Mouse (Mus musculus) duodenum, adult 2 months (tissue): ENCODE data around the gene Olfr871. TPM values are rescaled to one million over a fixed set of nuclear protein-coding genes. Genes with fewer than 3 reads are reported as not detected.

ENCODE experiments used
- polyA plus RNA-seq: library from polyadenylated mRNA; depleted of rRNA; stranded (reverse); fragments of >200 nt; gene quantifications from 2 replicates; pipeline ENCODE4 v1.2.3, GENCODE M21; 2012; ENCODE audit warnings: low replicate concordance; rRNA removed

Gene Olfr871
- not detected in 2 replicates for polyA plus RNA-seq

DNA sequence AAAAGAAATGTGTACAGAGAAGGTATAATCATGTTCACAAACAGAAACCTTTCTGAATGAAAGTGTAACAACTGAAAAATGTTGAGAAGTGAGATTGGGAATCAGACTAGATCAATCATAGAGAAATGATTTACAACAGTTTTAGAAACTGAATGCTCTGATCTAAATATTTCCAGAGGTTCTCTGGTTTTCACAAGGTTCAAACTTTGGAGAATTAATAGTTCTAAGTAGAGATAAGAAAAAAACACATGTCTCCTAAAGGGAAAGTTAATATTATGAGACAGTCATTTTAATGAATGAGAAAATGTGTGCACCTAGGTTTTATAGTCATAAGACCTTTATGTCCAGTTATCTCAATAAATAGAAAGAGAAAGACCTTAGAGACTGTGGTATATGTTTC lies at the start of gene Olfr871:
Olfr871 (plus strand) TSS at position 301 of the 400 bp plus-strand sequence.

GRCm38 (mm10) chr9:20173957-20174356 lies 38.0 kb upstream of the Olfr871 start, which contains the start of gene Olfr870:
Gene Olfr870, minus strand, starts transcription at chr9:20174057.

GRCm38 (mm10) chr9:20236819-20237218 lies 24.8 kb downstream of the Olfr871 start, which contains the start of gene Olfr872:
Gene Olfr872, plus strand, starts transcription at chr9:20237119.

Other genes starting within 250 kb of the Olfr871 start
- gene Olfr866, start 184.2 kb upstream of the Olfr871 start, polyA plus RNA-seq: not detected in 2 replicates
- gene Olfr867, start 154.6 kb upstream of the Olfr871 start, polyA plus RNA-seq: not detected in 2 replicates
- not detected in 2 replicates for gene Olfr868, start 113.6 kb upstream of the Olfr871 start, polyA plus RNA-seq
- not detected in 2 replicates for gene Olfr869, start 83.2 kb upstream of the Olfr871 start, polyA plus RNA-seq
- gene Olfr870, start 38.1 kb upstream of the Olfr871 start, polyA plus RNA-seq: not detected in 2 replicates
- not detected in 2 replicates for gene Olfr872, start 24.9 kb downstream of the Olfr871 start, polyA plus RNA-seq
- gene Olfr39, start 70.1 kb downstream of the Olfr871 start, polyA plus RNA-seq: not detected in 2 replicates
- not detected in 2 replicates for gene Olfr873, start 86.3 kb downstream of the Olfr871 start, polyA plus RNA-seq
- gene Olfr18, start 123.9 kb downstream of the Olfr871 start, polyA plus RNA-seq: not detected in 2 replicates
- 0.41 and 0.68 TPM in 2 replicates for gene Zfp560, start 173.0 kb downstream of the Olfr871 start, polyA plus RNA-seq
- gene Zfp26, start 248.0 kb downstream of the Olfr871 start, polyA plus RNA-seq: 0.11 and 0.27 TPM in 2 replicates